Mouse (Mus musculus) midbrain, embryonic 11.5 days (tissue): Measurements from ENCODE around the gene Izumo4. TPM values are rescaled to one million over a fixed set of nuclear protein-coding genes. Genes with fewer than 3 reads are reported as not detected.

ENCODE experiments used
- ATAC-seq: fragments of 200-750 bp; cut with Nextera tagmentation; 2 replicates; pipeline ENCODE4 v1.8.0; 2017; ENCODE audit warnings: moderate TSS enrichment, moderate library complexity; ENCODE audit not compliant: low FRiP score
- DNase-seq: peaks from one replicate; pipeline ENCODE4 v3.0.0; 2015; ENCODE audit warnings: low spot score; ENCODE audit errors: missing footprints
- H3K27ac ChIP-seq: fragments of 300-500 bp; sonication (generic); 2 replicates; pipeline ENCODE4 v1.5.1; 2014; ENCODE audit warnings: low read depth, low read length
- H3K27me3 ChIP-seq: fragments of 300-500 bp; sonication (generic); 2 replicates; pipeline ENCODE4 v1.6.1; 2014; ENCODE audit warnings: mild to moderate bottlenecking, low read length, moderate library complexity, mixed read lengths; ENCODE audit not compliant: control insufficient read depth, insufficient read depth
- H3K36me3 ChIP-seq: fragments of 300-500 bp; sonication (generic); 2 replicates; pipeline ENCODE4 v1.6.1; 2014; ENCODE audit warnings: mild to moderate bottlenecking, low read length, moderate library complexity, mixed read lengths; ENCODE audit not compliant: control insufficient read depth, insufficient read depth
- H3K4me1 ChIP-seq: fragments of 300-500 bp; sonication (generic); 2 replicates; pipeline ENCODE4 v1.6.1; 2014; ENCODE audit warnings: low read length; ENCODE audit not compliant: control insufficient read depth, insufficient read depth
- H3K4me2 ChIP-seq: fragments of 300-500 bp; sonication (generic); 2 replicates; pipeline ENCODE4 v1.6.1; 2014; ENCODE audit warnings: mild to moderate bottlenecking, moderate library complexity
- H3K4me3 ChIP-seq: fragments of 300-500 bp; sonication (generic); 2 replicates; pipeline ENCODE4 v1.5.1; 2014; ENCODE audit warnings: low read depth, low read length
- H3K9ac ChIP-seq: fragments of 300-500 bp; sonication (generic); 2 replicates; pipeline ENCODE4 v1.6.1; 2014; ENCODE audit warnings: low read length
- H3K9me3 ChIP-seq: fragments of 300-500 bp; sonication (generic); 2 replicates; pipeline ENCODE4 v1.6.1; 2016; ENCODE audit warnings: low read length; ENCODE audit not compliant: control insufficient read depth
- WGBS: fragments of 180-500 bp; shearing (Covaris S2); extraction: QIAGEN DNeasy Blood & Tissue Kit; methylation state at CpG from one replicate; pipeline ENCODE4 v1.1.7; 2014; 5-methylcytosine and 5-hydroxymethylcytosine counted together
- polyA plus RNA-seq: library from polyadenylated mRNA; unstranded; fragments of >200 nt; fragmentation: Nextera tagmentation; extraction: Ambion mirVana; gene quantifications from 2 replicates; pipeline ENCODE4 v1.2.1, GENCODE M21; 2014

Izumo4 gene
- polyA plus RNA-seq, 1 experiment from 2014 or later: 6.9 TPM

DNA sequence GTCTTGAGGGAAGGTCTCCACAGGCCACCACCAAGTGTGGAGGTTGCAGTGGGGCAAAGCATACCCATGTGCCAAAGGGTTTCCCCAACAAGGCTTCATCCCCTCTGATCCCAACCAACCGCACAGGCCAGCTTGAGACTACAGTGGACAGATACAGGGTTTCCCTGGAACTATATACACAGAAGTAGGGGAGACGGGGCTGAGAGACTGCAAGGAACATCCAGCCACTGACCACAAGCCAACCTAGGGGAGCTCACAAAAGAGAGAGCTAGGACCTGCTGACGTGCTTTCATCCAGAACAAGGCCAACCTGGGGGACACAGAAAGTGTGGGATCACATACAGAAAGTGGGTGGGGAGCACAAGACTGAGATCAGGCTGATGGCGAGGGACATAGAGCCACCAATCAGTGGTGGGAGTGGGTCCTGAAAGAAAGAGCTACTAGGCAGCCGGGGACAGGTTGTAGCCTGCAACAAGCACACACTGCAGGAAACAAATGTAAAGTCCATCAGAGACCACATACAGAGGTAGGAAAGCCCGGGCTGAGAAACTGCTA, 27.1 kb upstream of the Izumo4 start:
- Histone ChIP-seq H3K27me3 (no peaks in the 10 kb centered on the region), H3K27ac (peak overlapping the region; percentile 59; the same call in 1 of the 2 replicates), H3K4me3 (peak overlapping the region; percentile 98), H3K36me3 (peaks cover 8% of the 10 kb centered on the region), H3K4me1 (peaks cover 37% of the 10 kb centered on the region), H3K9ac (peak overlapping the region; percentile 97), H3K4me2 (peak overlapping the region; percentile 92), H3K9me3 (no peaks in the 10 kb centered on the region)
- DNase-seq (no peak), ATAC-seq (no peak)
- WGBS: 24% methylated on average over 6 of the region's 6 CpGs

DNA sequence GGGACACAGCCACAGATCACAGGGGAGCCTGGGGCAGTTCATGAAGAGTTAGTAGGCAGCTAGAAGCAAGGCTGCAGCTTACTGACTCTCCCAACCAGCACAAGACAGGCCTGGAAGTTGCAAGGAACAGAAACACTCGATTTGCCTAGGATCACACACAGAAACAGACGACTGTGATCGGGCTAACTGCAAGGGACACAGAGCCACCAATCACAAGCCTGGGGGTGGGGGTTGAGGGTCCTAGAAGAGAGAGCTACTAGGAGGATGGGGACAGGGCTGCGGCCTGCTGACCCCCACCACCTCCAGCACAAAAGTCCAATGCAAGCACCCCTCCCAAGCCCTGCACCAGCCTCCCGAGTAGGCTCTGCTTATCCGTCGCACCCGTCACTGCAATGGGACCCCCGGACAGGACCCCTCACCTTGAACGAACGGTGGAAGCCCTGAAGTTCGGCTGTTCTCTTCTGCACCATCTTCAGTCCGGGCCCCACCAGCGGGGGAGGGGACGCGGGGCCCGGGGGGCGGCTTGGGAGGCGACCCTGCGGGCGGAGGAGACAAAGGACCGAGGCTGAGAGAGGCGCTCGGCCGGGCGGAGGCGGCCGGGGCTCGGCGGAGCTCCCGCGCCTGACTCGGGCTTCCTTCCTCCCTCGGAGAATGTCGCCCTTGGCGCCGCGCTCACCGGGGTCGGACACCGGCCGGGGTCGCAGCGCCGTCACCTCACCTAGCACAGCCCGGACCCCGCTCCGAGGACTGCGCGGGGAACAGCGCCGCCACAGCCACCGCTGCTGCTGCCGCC, 26.4 kb upstream of the Izumo4 start:
- DNase-seq: peak; percentile 93
- Histone ChIP-seq H3K4me1 (peaks cover 37% of the 10 kb centered on the region), H3K4me3 (peak overlapping the region; percentile 98), H3K9me3 (no peaks in the 10 kb centered on the region), H3K4me2 (peak overlapping the region; percentile 92), H3K36me3 (peaks cover 4% of the 10 kb centered on the region; the same call in 1 of the 2 replicates), H3K27ac (peak overlapping the region; percentile 59), H3K9ac (peak overlapping the region; percentile 97), H3K27me3 (no peaks in the 10 kb centered on the region)
- peak; percentile 49 for ATAC-seq
- WGBS: under 1% methylated on average over 44 of the region's 54 CpGs

DNA sequence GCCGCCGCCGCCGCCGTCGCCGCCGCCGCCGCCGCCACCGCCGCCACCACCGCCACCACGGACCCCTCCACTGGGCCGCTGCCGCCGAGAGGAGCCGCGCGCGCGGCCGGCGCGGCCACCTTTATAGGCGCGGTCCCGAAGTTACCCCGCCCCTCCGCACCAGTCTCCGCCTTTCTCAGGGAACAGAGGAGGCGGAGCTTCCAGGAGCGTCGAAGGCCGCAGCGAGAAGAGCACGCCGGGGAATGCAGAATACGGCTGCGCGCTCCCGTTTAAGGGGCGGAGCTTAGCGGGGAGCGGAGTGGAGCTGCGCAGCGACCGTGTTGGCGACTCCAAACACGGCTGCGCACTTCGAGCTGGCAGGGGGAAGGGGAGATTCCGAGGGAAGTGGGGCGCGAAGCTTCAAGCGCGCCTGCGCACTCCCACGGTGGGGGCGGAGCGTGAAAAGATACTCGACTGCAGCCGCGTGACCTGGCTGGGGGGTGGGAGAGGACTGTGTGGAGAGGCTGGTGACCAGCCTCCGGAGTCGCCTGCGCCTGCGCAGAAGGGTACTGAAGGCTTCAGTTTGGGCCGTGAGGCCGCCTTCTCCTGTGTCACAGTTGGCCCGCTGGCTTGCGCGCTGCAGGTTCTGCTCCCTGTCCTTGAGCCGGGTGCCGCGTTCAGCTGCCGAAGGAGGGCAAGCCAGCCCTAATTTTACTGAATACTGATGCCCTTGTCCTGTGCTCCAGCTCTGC, 25.6 kb upstream of the Izumo4 start:
- DNase-seq (peak; percentile 100), ATAC-seq (peak; percentile 94)
- peaks cover 37% of the 10 kb centered on the region for H3K4me1 ChIP-seq
- under 1% methylated on average over 50 of the region's 78 CpGs for WGBS
- H3K9ac ChIP-seq: peak overlapping the region; percentile 97
- peak overlapping the region; percentile 98 for H3K4me3 ChIP-seq
- H3K9me3 ChIP-seq: no peaks in the 10 kb centered on the region
- peak overlapping the region; percentile 92 for H3K4me2 ChIP-seq
- H3K27me3 ChIP-seq: no peaks in the 10 kb centered on the region
- H3K36me3 ChIP-seq: no peaks in the 10 kb centered on the region
- peak overlapping the region; percentile 90 for H3K27ac ChIP-seq

GRCm38 (mm10) chr10:80677128-80677875, 24.7 kb upstream of the Izumo4 start:
- Histone ChIP-seq H3K4me1 (peaks cover 37% of the 10 kb centered on the region), H3K4me2 (peak overlapping the region; percentile 92), H3K4me3 (peak overlapping the region; percentile 98), H3K9ac (peak overlapping the region; percentile 77), H3K27me3 (no peaks in the 10 kb centered on the region), H3K27ac (peak overlapping the region; percentile 90), H3K9me3 (no peaks in the 10 kb centered on the region), H3K36me3 (no peaks in the 10 kb centered on the region)
- DNase-seq (no peak), ATAC-seq (0 out of 2 replicates have a peak, but pooled peaks have one; percentile 5)
- WGBS: 46% methylated on average over 9 of the region's 9 CpGs

GRCm38 (mm10) chr10:80677942-80678436, 24.0 kb upstream of the Izumo4 start, which contains the start of gene Mknk2:
Gene Mknk2, minus strand, starts transcription at chr10:80678112.
- Histone ChIP-seq H3K27ac (peak within 1 kb of the TSS; percentile 90), H3K4me3 (peak within 1 kb of the TSS; percentile 98), H3K36me3 (no peaks in the 10 kb centered on the region), H3K27me3 (no peaks in the 10 kb centered on the region), H3K4me1 (peaks cover 37% of the 10 kb centered on the region), H3K9ac (peak within 1 kb of the TSS; percentile 77), H3K9me3 (no peaks in the 10 kb centered on the region), H3K4me2 (peak within 1 kb of the TSS; percentile 92)
- ATAC-seq: no peak
- no peak for DNase-seq
- WGBS: 37% methylated on average over 8 of the region's 8 CpGs

- ATAC-seq (no peak), DNase-seq (no peak)
- Histone ChIP-seq H3K27ac (no peak overlapping the region; the same call in 1 of the 2 replicates), H3K36me3 (no peaks in the 10 kb centered on the region), H3K27me3 (no peaks in the 10 kb centered on the region), H3K9me3 (no peaks in the 10 kb centered on the region), H3K4me1 (peaks cover 32% of the 10 kb centered on the region), H3K4me2 (no peak overlapping the region), H3K9ac (peak overlapping the region; percentile 20), H3K4me3 (no peak overlapping the region)
- 51% methylated on average over 10 of the region's 10 CpGs for WGBS
Measured at GRCm38 (mm10) chr10:80678601-80679377, 23.2 kb upstream of the Izumo4 start.

DNA sequence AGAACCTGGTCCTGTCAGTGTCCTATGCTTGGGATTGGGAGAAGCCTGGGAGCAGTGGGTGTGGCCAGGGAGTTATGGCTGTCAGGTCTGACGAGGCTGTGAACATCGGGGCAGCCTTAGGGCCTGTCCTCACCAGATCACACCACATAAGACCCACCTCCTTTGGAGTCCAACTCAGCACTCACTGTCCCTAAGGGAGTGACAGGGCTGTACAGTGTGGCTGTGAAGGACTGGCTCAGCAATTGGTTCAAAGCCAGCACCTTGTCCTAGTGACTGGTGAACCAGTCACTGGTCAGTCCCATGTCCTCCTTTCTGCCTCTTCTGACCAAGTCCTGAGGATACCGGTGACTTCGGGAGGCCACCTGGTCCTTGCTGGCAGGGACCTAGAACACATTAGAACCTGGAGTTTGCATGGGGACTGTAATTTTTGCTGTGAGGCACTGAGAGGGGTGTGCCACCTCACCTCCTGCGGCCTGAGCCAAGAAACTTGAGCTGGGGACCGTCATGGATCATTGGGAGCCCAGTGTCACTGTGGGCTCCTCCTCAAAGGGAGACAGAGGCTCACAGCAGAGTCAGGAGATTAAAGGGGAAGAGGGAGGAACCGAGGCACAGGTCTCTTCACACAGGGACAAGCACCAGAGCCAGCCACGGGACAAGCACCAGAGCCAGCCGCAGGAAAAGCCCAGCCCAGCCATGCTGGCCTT, 22.3 kb upstream of the Izumo4 start:
- H3K27ac ChIP-seq: no peak overlapping the region; the same call in 1 of the 2 replicates
- WGBS: 59% methylated on average over 9 of the region's 9 CpGs

More for the DNA sequence above, 22.3 kb upstream of the Izumo4 start:
- no peak for ATAC-seq
- no peak for DNase-seq
- peaks cover 23% of the 10 kb centered on the region for H3K4me1 ChIP-seq
- peak overlapping the region; percentile 20; the same call in 1 of the 2 replicates for H3K9ac ChIP-seq
- H3K36me3 ChIP-seq: no peaks in the 10 kb centered on the region
- no peak overlapping the region for H3K4me3 ChIP-seq
- H3K27me3 ChIP-seq: no peaks in the 10 kb centered on the region
- H3K9me3 ChIP-seq: no peaks in the 10 kb centered on the region
- no peak overlapping the region for H3K4me2 ChIP-seq
